Mouse (Mus musculus): ENCODE data around the gene Ube2l6. TPM values are rescaled to one million over a fixed set of nuclear protein-coding genes. Genes with fewer than 3 reads are reported as not detected.

Gene Ube2l6
- polyA plus RNA-seq, 1 experiment from 2014 or later: 59.4 TPM

GRCm38 (mm10) chr2:84843654-84844053 is 45.0 kb downstream of the Ube2l6 start:
- Histone ChIP-seq H3K4me1 (ENCODE audit: control insufficient read depth in 2 of 2, insufficient read depth in 2 of 2, low read length in 2 of 2) (peaks cover 23 to 34% of the 10 kb centered on the region in 2 experiments), H3K4me3 (ENCODE audit: control insufficient read depth in 1 of 2, insufficient read depth in 1 of 2, low read depth in 1 of 2, low read length in 2 of 2) (no peak overlapping the region), H3K9me3 (ENCODE audit: control insufficient read depth, low read length) (no peaks in the 10 kb centered on the region), H3K9ac (ENCODE audit: low read length) (no peak overlapping the region), H3K27me3 (ENCODE audit: control insufficient read depth, insufficient read depth, low read length) (peaks cover 3% of the 10 kb centered on the region; the same call in 1 of the 2 replicates), H3K36me3 (ENCODE audit: control insufficient read depth, insufficient read depth, low read length) (peaks cover 26% of the 10 kb centered on the region), H3K4me2 (ENCODE audit: low read length) (no peak overlapping the region), H3K27ac (replicated peaks in 1 of 2; ENCODE audit: control insufficient read depth in 1 of 2, insufficient read depth in 1 of 2, low read depth in 2 of 2, low read length in 2 of 2) (no peak overlapping the region)
- 79% methylated on average over 6 of the region's 6 CpGs for WGBS
- ATAC-seq (ENCODE audit: insufficient number of reproducible peaks, insufficient read depth, low FRiP score, low read depth): no peak

GRCm38 (mm10) chr2:84845226-84845625 is 46.6 kb downstream of the Ube2l6 start:
- Histone ChIP-seq H3K27me3 (ENCODE audit: control insufficient read depth, insufficient read depth, low read length) (no peaks in the 10 kb centered on the region), H3K36me3 (ENCODE audit: control insufficient read depth, insufficient read depth, low read length) (peaks cover 42% of the 10 kb centered on the region), H3K9ac (ENCODE audit: low read length) (no peak overlapping the region), H3K4me1 (ENCODE audit: control insufficient read depth in 2 of 2, insufficient read depth in 2 of 2, low read length in 2 of 2) (peaks cover 26 to 28% of the 10 kb centered on the region in 2 experiments), H3K4me2 (ENCODE audit: low read length) (no peak overlapping the region), H3K27ac (replicated peaks in 1 of 2; ENCODE audit: control insufficient read depth in 1 of 2, insufficient read depth in 1 of 2, low read depth in 2 of 2, low read length in 2 of 2) (no peak overlapping the region), H3K9me3 (ENCODE audit: control insufficient read depth, low read length) (no peaks in the 10 kb centered on the region), H3K4me3 (ENCODE audit: control insufficient read depth in 1 of 2, insufficient read depth in 1 of 2, low read depth in 1 of 2, low read length in 2 of 2) (no peak overlapping the region)
- 0% methylated on average over 1 of the region's 1 CpGs for WGBS
- no peak for ATAC-seq (ENCODE audit: insufficient number of reproducible peaks, insufficient read depth, low FRiP score, low read depth)

GRCm38 (mm10) chr2:84850407-84851129 is 51.9 kb downstream of the Ube2l6 start:
- no peaks in the 10 kb centered on the region for H3K27me3 ChIP-seq (ENCODE audit: control insufficient read depth, insufficient read depth, low read length)
- WGBS: 56% methylated on average over 7 of the region's 7 CpGs
- no peak for ATAC-seq (ENCODE audit: insufficient number of reproducible peaks, insufficient read depth, low FRiP score, low read depth)
- H3K27ac ChIP-seq (replicated peaks in 1 of 2; ENCODE audit: control insufficient read depth in 1 of 2, insufficient read depth in 1 of 2, low read depth in 2 of 2, low read length in 2 of 2): no peak overlapping the region
- peak overlapping the region; percentile 49 for H3K4me2 ChIP-seq (ENCODE audit: low read length)
- no peaks in the 10 kb centered on the region for H3K9me3 ChIP-seq (ENCODE audit: control insufficient read depth, low read length)
- no peak overlapping the region for H3K9ac ChIP-seq (ENCODE audit: low read length)
- peaks cover 10 to 12% of the 10 kb centered on the region in 2 experiments for H3K4me1 ChIP-seq (ENCODE audit: control insufficient read depth in 2 of 2, insufficient read depth in 2 of 2, low read length in 2 of 2)
- H3K36me3 ChIP-seq (ENCODE audit: control insufficient read depth, insufficient read depth, low read length): peaks cover 71% of the 10 kb centered on the region
- H3K4me3 ChIP-seq (ENCODE audit: control insufficient read depth in 1 of 2, insufficient read depth in 1 of 2, low read depth in 1 of 2, low read length in 2 of 2): no peak overlapping the region

GRCm38 (mm10) chr2:84851130-84852040 is 52.8 kb downstream of the Ube2l6 start:
- Histone ChIP-seq H3K27ac (replicated peaks in 1 of 2; ENCODE audit: control insufficient read depth in 1 of 2, insufficient read depth in 1 of 2, low read depth in 2 of 2, low read length in 2 of 2) (no peak overlapping the region), H3K4me3 (ENCODE audit: control insufficient read depth in 1 of 2, insufficient read depth in 1 of 2, low read depth in 1 of 2, low read length in 2 of 2) (0 out of 4 replicates have a peak overlapping the region, but pooled peaks of 1 of the 2 experiments have one; percentile 11), H3K9me3 (ENCODE audit: control insufficient read depth, low read length) (no peaks in the 10 kb centered on the region), H3K36me3 (ENCODE audit: control insufficient read depth, insufficient read depth, low read length) (peaks cover 72% of the 10 kb centered on the region), H3K9ac (ENCODE audit: low read length) (no peak overlapping the region), H3K4me2 (ENCODE audit: low read length) (peak overlapping the region; percentile 49), H3K27me3 (ENCODE audit: control insufficient read depth, insufficient read depth, low read length) (no peaks in the 10 kb centered on the region), H3K4me1 (ENCODE audit: control insufficient read depth in 2 of 2, insufficient read depth in 2 of 2, low read length in 2 of 2) (peaks cover 10% of the 10 kb centered on the region in 2 experiments)
- 34% methylated on average over 23 of the region's 23 CpGs for WGBS
- ATAC-seq (ENCODE audit: insufficient number of reproducible peaks, insufficient read depth, low FRiP score, low read depth): no peak

GRCm38 (mm10) chr2:84855732-84856131 is 57.1 kb downstream of the Ube2l6 start:
- H3K36me3 ChIP-seq (ENCODE audit: control insufficient read depth, insufficient read depth, low read length): peaks cover 83% of the 10 kb centered on the region
- no peak overlapping the region for H3K27ac ChIP-seq (replicated peaks in 1 of 2; ENCODE audit: control insufficient read depth in 1 of 2, insufficient read depth in 1 of 2, low read depth in 2 of 2, low read length in 2 of 2)
- H3K9ac ChIP-seq (ENCODE audit: low read length): no peak overlapping the region
- H3K27me3 ChIP-seq (ENCODE audit: control insufficient read depth, insufficient read depth, low read length): no peaks in the 10 kb centered on the region
- no peak for ATAC-seq (ENCODE audit: insufficient number of reproducible peaks, insufficient read depth, low FRiP score, low read depth)
- H3K4me2 ChIP-seq (ENCODE audit: low read length): no peak overlapping the region
- peaks cover 2 to 5% of the 10 kb centered on the region in 2 experiments; a peak in 3 of 4 replicates for H3K4me1 ChIP-seq (ENCODE audit: control insufficient read depth in 2 of 2, insufficient read depth in 2 of 2, low read length in 2 of 2)
- H3K9me3 ChIP-seq (ENCODE audit: control insufficient read depth, low read length): no peaks in the 10 kb centered on the region
- no peak overlapping the region for H3K4me3 ChIP-seq (ENCODE audit: control insufficient read depth in 1 of 2, insufficient read depth in 1 of 2, low read depth in 1 of 2, low read length in 2 of 2)
- WGBS: 53% methylated on average over 2 of the region's 2 CpGs

GRCm38 (mm10) chr2:84858551-84858950 is 59.9 kb downstream of the Ube2l6 start:
- Histone ChIP-seq H3K4me1 (ENCODE audit: control insufficient read depth in 2 of 2, insufficient read depth in 2 of 2, low read length in 2 of 2) (no peaks in the 10 kb centered on the region), H3K9ac (ENCODE audit: low read length) (no peak overlapping the region), H3K4me2 (ENCODE audit: low read length) (no peak overlapping the region), H3K27ac (replicated peaks in 1 of 2; ENCODE audit: control insufficient read depth in 1 of 2, insufficient read depth in 1 of 2, low read depth in 2 of 2, low read length in 2 of 2) (no peak overlapping the region), H3K9me3 (ENCODE audit: control insufficient read depth, low read length) (no peaks in the 10 kb centered on the region), H3K27me3 (ENCODE audit: control insufficient read depth, insufficient read depth, low read length) (no peaks in the 10 kb centered on the region), H3K4me3 (ENCODE audit: control insufficient read depth in 1 of 2, insufficient read depth in 1 of 2, low read depth in 1 of 2, low read length in 2 of 2) (no peak overlapping the region), H3K36me3 (ENCODE audit: control insufficient read depth, insufficient read depth, low read length) (peaks cover 93% of the 10 kb centered on the region)
- WGBS: 96% methylated on average over 1 of the region's 1 CpGs
- ATAC-seq (ENCODE audit: insufficient number of reproducible peaks, insufficient read depth, low FRiP score, low read depth): no peak
